ENCODE assay signal across 22 mouse cellular contexts in the genomic region with DNA sequence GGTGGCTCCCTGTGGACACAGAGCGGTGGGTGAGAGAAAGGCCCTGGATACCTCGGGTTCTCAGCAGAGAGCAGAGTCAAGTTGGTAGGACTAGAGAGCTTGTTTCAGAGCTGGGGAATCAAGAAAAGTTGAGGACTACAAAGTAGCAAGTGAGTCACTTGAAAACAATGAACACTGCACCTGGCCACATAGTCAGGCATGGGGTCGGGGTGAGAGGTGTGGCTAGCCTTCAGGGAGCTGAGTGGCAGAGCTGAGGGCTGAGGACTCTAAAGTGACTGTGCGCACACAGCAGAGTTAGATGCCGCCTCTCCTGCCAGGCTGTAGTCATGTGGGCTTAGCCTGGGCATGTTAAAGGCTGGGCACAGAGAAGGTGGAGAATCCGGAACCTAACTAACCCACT. TPM values are rescaled to one million over a fixed set of nuclear protein-coding genes. Genes with fewer than 3 reads are reported as not detected.
"Had no signal": no experiment of that assay in that cellular context is flagged by ENCODE, and none has a peak within 500 bp of the region (broad histone marks: within the 10 kb centered on the region; RNA-seq: fewer than 3 reads in every experiment).

No protein-coding gene starts in this region.

- H3K9me3 ChIP-seq: liver, embryonic 13.5 days; midbrain, embryonic 12.5 days; midbrain, embryonic 15.5 days; neural tube, embryonic 15.5 days had no signal

- H3K36me3 ChIP-seq: liver, embryonic 13.5 days had no signal

- H3K9ac ChIP-seq: liver, embryonic 13.5 days; midbrain, embryonic 12.5 days; midbrain, embryonic 15.5 days; neural tube, embryonic 12.5 days; neural tube, embryonic 15.5 days had no signal

- H3K4me1 ChIP-seq: liver, embryonic 13.5 days; midbrain, embryonic 12.5 days; midbrain, embryonic 15.5 days; neural tube, embryonic 12.5 days; neural tube, embryonic 15.5 days had no signal

- H3K27ac ChIP-seq: kidney, postnatal 0 days; layer of hippocampus, adult 2 months; liver, embryonic 13.5 days; macrophage; midbrain, embryonic 12.5 days; midbrain, embryonic 15.5 days; neural tube, embryonic 12.5 days; neural tube, embryonic 15.5 days; stomach, postnatal 0 days had no signal

- H3K4me2 ChIP-seq: liver, embryonic 13.5 days; midbrain, embryonic 12.5 days; midbrain, embryonic 15.5 days; neural tube, embryonic 12.5 days; neural tube, embryonic 15.5 days had no signal

- H3K4me3 ChIP-seq: layer of hippocampus, adult 2 months; liver, embryonic 13.5 days; midbrain, embryonic 12.5 days; midbrain, embryonic 15.5 days; neural tube, embryonic 12.5 days; neural tube, embryonic 15.5 days had no signal

- DNase-seq: kidney, adult 18-20 months; kidney, postnatal 25 days; layer of hippocampus, adult 9-11 months; liver, embryonic 13.5 days; lung, adult 2 months; lung, postnatal 10 days; right cerebral cortex, adult 18-20 months; right cerebral cortex, postnatal 14 days; right cerebral cortex, postnatal 4 days; thymus, adult 18-20 months; thymus, postnatal 36 days had no signal

- H3K27me3 ChIP-seq: liver, embryonic 13.5 days; midbrain, embryonic 12.5 days; midbrain, embryonic 15.5 days; neural tube, embryonic 12.5 days; neural tube, embryonic 15.5 days had no signal

- ATAC-seq: intestine, embryonic 16.5 days; midbrain, embryonic 15.5 days had no signal

RNA-seq across cellular contexts. Expression of gene Col2a1, which starts 22.9 kb away (rescaled TPM):
- polyA plus RNA-seq: large intestine, adult 2 months; liver, adult 2 months; macrophage had no signal
